Mouse (Mus musculus) bone marrow macrophage, adult 2 months (primary cell): ENCODE measurements around the gene Zmynd12. TPM values are rescaled to one million over a fixed set of nuclear protein-coding genes. Genes with fewer than 3 reads are reported as not detected.
A peak's percentile ranks its signal among the peaks of the same experiment; 100 is the strongest.

Experiments
- H3K27ac ChIP-seq: 2 replicates; pipeline ENCODE4 v1.5.1; 2012; ENCODE audit warnings: low read depth, low read length; ENCODE audit not compliant: insufficient read depth
- H3K4me1 ChIP-seq: 2 replicates; pipeline ENCODE4 v1.6.1; 2012; ENCODE audit warnings: low read length; ENCODE audit not compliant: control insufficient read depth, insufficient read depth
- H3K4me3 ChIP-seq: 2 replicates; pipeline ENCODE4 v1.5.1; 2012; ENCODE audit warnings: mild to moderate bottlenecking, low read length, moderate library complexity; ENCODE audit not compliant: insufficient read depth
- CTCF ChIP-seq: IDR thresholded peaks from 2 replicates; pipeline ENCODE4 v1.5.1; 2012; ENCODE audit warnings: low read depth, mild to moderate bottlenecking, low read length, moderate library complexity
- POLR2A ChIP-seq: IDR thresholded peaks from 2 replicates; pipeline ENCODE4 v1.6.1; 2012; ENCODE audit warnings: mild to moderate bottlenecking, low read depth, low read length, borderline replicate concordance
- polyA plus RNA-seq: library from polyadenylated mRNA; stranded (reverse); fragments of >200 nt; gene quantifications from 2 replicates; pipeline ENCODE4 v1.2.4, GENCODE M21; 2012; ENCODE audit not compliant: missing spikeins, insufficient read depth, insufficient read length

The Zmynd12 gene
- not detected in 2 replicates for polyA plus RNA-seq

- H3K4me1 ChIP-seq: peaks cover 9% of the 10 kb centered on the region
- no peak for TF ChIP-seq POLR2A
- no peak for TF ChIP-seq CTCF
- H3K4me3 ChIP-seq: peak within 1 kb of the TSS; percentile 77
- H3K27ac ChIP-seq: peak within 1 kb of the TSS; percentile 68
Observed at GRCm38 (mm10) chr4:119422294-119422964, at the start of gene Zmynd12, which contains the start of gene Ppcs. TSS of gene Zmynd12 (plus strand) at chr4:119422814. TSS of gene Ppcs (minus strand) at chr4:119422420.

- H3K4me1 ChIP-seq: no peaks in the 10 kb centered on the region
- no peak overlapping the region for H3K27ac ChIP-seq
- H3K4me3 ChIP-seq: no peak overlapping the region
- TF ChIP-seq POLR2A: no peak
- no peak for TF ChIP-seq CTCF
Observed at GRCm38 (mm10) chr4:119381471-119382190, 41.0 kb upstream of the Zmynd12 start.

- no peak for TF ChIP-seq CTCF
- TF ChIP-seq POLR2A: no peak
- no peak overlapping the region for H3K27ac ChIP-seq
- no peak overlapping the region for H3K4me3 ChIP-seq
- no peaks in the 10 kb centered on the region for H3K4me1 ChIP-seq
Observed at GRCm38 (mm10) chr4:119389184-119389583, 33.4 kb upstream of the Zmynd12 start.

GRCm38 (mm10) chr4:119390369-119390768 lies 32.2 kb upstream of the Zmynd12 start:
- Histone ChIP-seq H3K4me1 (no peaks in the 10 kb centered on the region), H3K27ac (no peak overlapping the region), H3K4me3 (no peak overlapping the region)
- TF ChIP-seq CTCF: peak; percentile 52
- no peak for TF ChIP-seq POLR2A

GRCm38 (mm10) chr4:119398751-119399150 lies 23.9 kb upstream of the Zmynd12 start:
- Histone ChIP-seq H3K27ac (no peak overlapping the region), H3K4me1 (no peaks in the 10 kb centered on the region), H3K4me3 (no peak overlapping the region)
- no peak for TF ChIP-seq CTCF
- TF ChIP-seq POLR2A: no peak

- TF ChIP-seq CTCF (no peak), POLR2A (no peak)
- Histone ChIP-seq H3K27ac (no peak overlapping the region), H3K4me1 (no peaks in the 10 kb centered on the region), H3K4me3 (no peak overlapping the region)
Observed at GRCm38 (mm10) chr4:119400896-119401295, 21.7 kb upstream of the Zmynd12 start.

GRCm38 (mm10) chr4:119403431-119403830 lies 19.2 kb upstream of the Zmynd12 start:
- Histone ChIP-seq H3K27ac (no peak overlapping the region), H3K4me1 (no peaks in the 10 kb centered on the region), H3K4me3 (no peak overlapping the region)
- TF ChIP-seq POLR2A (no peak), CTCF (no peak)

- TF ChIP-seq POLR2A (no peak), CTCF (no peak)
- Histone ChIP-seq H3K4me1 (peaks cover 4% of the 10 kb centered on the region), H3K4me3 (no peak overlapping the region), H3K27ac (no peak overlapping the region)
Observed at GRCm38 (mm10) chr4:119411877-119412650, 10.6 kb upstream of the Zmynd12 start.

GRCm38 (mm10) chr4:119412791-119413190 lies 9.8 kb upstream of the Zmynd12 start:
- H3K4me3 ChIP-seq: no peak overlapping the region
- H3K27ac ChIP-seq: no peak overlapping the region
- H3K4me1 ChIP-seq: peaks cover 4% of the 10 kb centered on the region
- no peak for TF ChIP-seq POLR2A
- no peak for TF ChIP-seq CTCF
